Mouse (Mus musculus) right cerebral cortex, adult 18-20 months (tissue): ENCODE results near the gene Asb17.
"Not testable (repeated sequence)": the region's sequence is repeated elsewhere in the genome, so short reads cannot be mapped to it uniquely, and the experiment has no call there.

Experiments used
- DNase-seq: peaks from one replicate; pipeline ENCODE4 v3.0.0; 2022; ENCODE audit warnings: mixed read lengths

Asb17 gene

GRCm38 (mm10) chr3:153844030-153844429 lies at the start of gene Asb17:
Gene Asb17, plus strand, starts transcription at chr3:153844209.
- no peak for DNase-seq

GRCm38 (mm10) chr3:153797574-153797973 lies 46.4 kb upstream of the Asb17 start:
- no peak for DNase-seq

- no peak for DNase-seq
These were observed 44.4 kb upstream of the Asb17 start for GRCm38 (mm10) chr3:153799603-153800002.

- DNase-seq = no peak
These were observed 43.3 kb upstream of the Asb17 start for GRCm38 (mm10) chr3:153800690-153801089.

GRCm38 (mm10) chr3:153801541-153801940 lies 42.5 kb upstream of the Asb17 start:
- DNase-seq = peak; percentile 6

GRCm38 (mm10) chr3:153802640-153803039 lies 41.4 kb upstream of the Asb17 start:
- no peak for DNase-seq

- no peak for DNase-seq
These were observed 40.0 kb upstream of the Asb17 start for GRCm38 (mm10) chr3:153804032-153804431.

GRCm38 (mm10) chr3:153806077-153806772 lies 37.8 kb upstream of the Asb17 start:
- peak; percentile 94 for DNase-seq

GRCm38 (mm10) chr3:153806773-153807443 lies 37.1 kb upstream of the Asb17 start:
- no peak for DNase-seq

- DNase-seq = no peak
These were observed 36.4 kb upstream of the Asb17 start for GRCm38 (mm10) chr3:153807444-153808149.

GRCm38 (mm10) chr3:153808406-153808805 lies 35.6 kb upstream of the Asb17 start:
- DNase-seq = no peak

GRCm38 (mm10) chr3:153814026-153814425 lies 30.0 kb upstream of the Asb17 start:
- DNase-seq = no peak

- DNase-seq = no peak
These were observed 26.6 kb upstream of the Asb17 start for GRCm38 (mm10) chr3:153817376-153817890.

- DNase-seq = no peak
These were observed 25.3 kb upstream of the Asb17 start for GRCm38 (mm10) chr3:153818723-153819122.

- DNase-seq = no peak
These were observed 24.6 kb upstream of the Asb17 start for GRCm38 (mm10) chr3:153819438-153819837.

GRCm38 (mm10) chr3:153823671-153824515 lies 20.1 kb upstream of the Asb17 start:
- DNase-seq = no peak

GRCm38 (mm10) chr3:153825197-153825596 lies 18.8 kb upstream of the Asb17 start:
- DNase-seq = no peak

GRCm38 (mm10) chr3:153826616-153827015 lies 17.4 kb upstream of the Asb17 start:
- no peak for DNase-seq

- not testable (repeated sequence) for DNase-seq
These were observed 14.2 kb upstream of the Asb17 start for GRCm38 (mm10) chr3:153829788-153830187.

- no peak for DNase-seq
These were observed 12.8 kb upstream of the Asb17 start for GRCm38 (mm10) chr3:153831014-153831872.

- DNase-seq = no peak
These were observed 11.9 kb upstream of the Asb17 start for GRCm38 (mm10) chr3:153831873-153832653.
